32 mouse cellular contexts compared by ENCODE assay signal in genomic region chr4:65767431-65767830, GRCm38 (mm10).
DNase-seq lines count a peak whose midpoint lies in the region; ATAC-seq and TF ChIP-seq lines count a peak whose summit lies in the region.
"Had no signal": no experiment of that assay in that cellular context is flagged by ENCODE, and none has a peak within 500 bp of the region (broad histone marks: within the 10 kb centered on the region; RNA-seq: fewer than 3 reads in every experiment).

No protein-coding gene starts in this region.

- peak; percentile 50 to 61 for DNase-seq in frontal cortex, adult 2 months (ENCODE audit: extremely low spot score in 1 of 2, low spot score in 1 of 2)
- no peak for DNase-seq in frontal cortex, postnatal 10 days (ENCODE audit: low spot score in 2 of 2)
- peak; percentile 28 to 49 for DNase-seq in right cerebral cortex, postnatal 10 days (ENCODE audit: low spot score in 2 of 2)
- no peak for DNase-seq in right cerebral cortex, postnatal 14 days
- peak; percentile 64 for DNase-seq in forebrain, postnatal 0 days
- DNase-seq in telencephalon, adult 2 months (ENCODE audit: low read depth, low spot score): peak; percentile 83
- DNase-seq in retina, embryonic 14.5 days (ENCODE audit: low spot score): no peak
- DNase-seq: adrenal gland, adult 2 months; B cell, adult 2 months; cerebellum, adult 11-12 months; cerebellum, adult 9-11 months; embryo, embryonic 11 days; gastrocnemius, postnatal 10 days; heart, postnatal 10 days; kidney, adult 11 months; kidney, postnatal 14 days; layer of hippocampus, postnatal 36 days; liver, embryonic 13.5 days; lung, adult 18-20 months; lung, postnatal 4 days; thymus, postnatal 14 days had no signal

- peak; percentile 89 for ATAC-seq in forebrain, postnatal 0 days
- ATAC-seq in megakaryocyte-erythroid progenitor cell, adult 5-6 weeks (replicated peaks; ENCODE audit: low FRiP score, low TSS enrichment, poor library complexity, severe bottlenecking): no peak
- ATAC-seq: inflammation-experienced regulatory T-cells, adult 6 months; lung, postnatal 0 days; midbrain, embryonic 13.5 days had no signal

- H3K9ac ChIP-seq in forebrain, postnatal 0 days: no peak overlapping the region
- H3K9ac ChIP-seq: embryonic facial prominence, embryonic 13.5 days; heart, embryonic 13.5 days; hindbrain, embryonic 15.5 days; limb, embryonic 15.5 days; liver, embryonic 13.5 days; midbrain, embryonic 13.5 days had no signal

- H3K36me3 ChIP-seq in forebrain, postnatal 0 days (ENCODE audit: insufficient read depth): no peaks in the 10 kb centered on the region
- H3K36me3 ChIP-seq: embryonic facial prominence, embryonic 13.5 days; heart, embryonic 13.5 days; hindbrain, embryonic 10.5 days; hindbrain, embryonic 15.5 days; limb, embryonic 10.5 days; limb, embryonic 15.5 days; liver, embryonic 13.5 days; midbrain, embryonic 13.5 days had no signal

- no peak for TF ChIP-seq CTCF in forebrain, postnatal 0 days (IDR thresholded peaks at IDR 0.05; ENCODE audit: low read depth)

- H3K4me2 ChIP-seq in forebrain, postnatal 0 days (ENCODE audit: low read depth): no peak overlapping the region
- H3K4me2 ChIP-seq: embryonic facial prominence, embryonic 13.5 days; heart, embryonic 13.5 days; hindbrain, embryonic 15.5 days; limb, embryonic 15.5 days; liver, embryonic 13.5 days; midbrain, embryonic 13.5 days had no signal

- H3K9me3 ChIP-seq in forebrain, postnatal 0 days (ENCODE audit: low read length): no peaks in the 10 kb centered on the region
- H3K9me3 ChIP-seq: embryonic facial prominence, embryonic 13.5 days; heart, embryonic 13.5 days; hindbrain, embryonic 10.5 days; hindbrain, embryonic 15.5 days; limb, embryonic 10.5 days; limb, embryonic 15.5 days; liver, embryonic 13.5 days; megakaryocyte, embryonic 14.5 days; midbrain, embryonic 13.5 days had no signal

- WGBS in forebrain, postnatal 0 days: 45% methylated on average over 4 of the region's 4 CpGs

- no peak overlapping the region for H3K27ac ChIP-seq in forebrain, postnatal 0 days (ENCODE audit: low read depth, low read length)
- H3K27ac ChIP-seq: embryonic facial prominence, embryonic 13.5 days; heart, embryonic 13.5 days; hindbrain, embryonic 10.5 days; hindbrain, embryonic 15.5 days; limb, embryonic 10.5 days; limb, embryonic 15.5 days; liver, embryonic 13.5 days; midbrain, embryonic 13.5 days had no signal

- H3K4me1 ChIP-seq in forebrain, postnatal 0 days (ENCODE audit: insufficient read depth): no peaks in the 10 kb centered on the region
- H3K4me1 ChIP-seq: embryonic facial prominence, embryonic 13.5 days; heart, embryonic 13.5 days; hindbrain, embryonic 10.5 days; hindbrain, embryonic 15.5 days; limb, embryonic 10.5 days; limb, embryonic 15.5 days; liver, embryonic 13.5 days; megakaryocyte, embryonic 14.5 days; midbrain, embryonic 13.5 days had no signal

- no peak overlapping the region for H3K4me3 ChIP-seq in forebrain, postnatal 0 days (ENCODE audit: low read depth, low read length)
- H3K4me3 ChIP-seq: embryonic facial prominence, embryonic 13.5 days; heart, embryonic 13.5 days; hindbrain, embryonic 10.5 days; hindbrain, embryonic 15.5 days; limb, embryonic 10.5 days; limb, embryonic 15.5 days; liver, embryonic 13.5 days; megakaryocyte, embryonic 14.5 days; midbrain, embryonic 13.5 days had no signal

- H3K27me3 ChIP-seq in forebrain, postnatal 0 days (ENCODE audit: insufficient read depth, low read length): no peaks in the 10 kb centered on the region
- H3K27me3 ChIP-seq: embryonic facial prominence, embryonic 13.5 days; heart, embryonic 13.5 days; hindbrain, embryonic 15.5 days; limb, embryonic 15.5 days; liver, embryonic 13.5 days; megakaryocyte, embryonic 14.5 days; midbrain, embryonic 13.5 days had no signal

Comparison
In these comparisons a context has a peak if more than half of its experiments do, and no peak if none do; other contexts are left out.
1. DNase-seq: peak in frontal cortex, adult 2 months (2 of 2), right cerebral cortex, postnatal 10 days (2 of 2), forebrain, postnatal 0 days (single experiment) and telencephalon, adult 2 months (single experiment); none in frontal cortex, postnatal 10 days (0 of 2), right cerebral cortex, postnatal 14 days (single experiment) and retina, embryonic 14.5 days (single experiment).